Mouse (Mus musculus): ENCODE measurements around the gene Cpn2.

- TF ChIP-seq CTCF (IDR thresholded peaks at IDR 0.05), result no peak
- TF ChIP-seq EP300 (IDR thresholded peaks at IDR 0.05), result no peak
These were observed 4.0 kb upstream of the Cpn2 start for GRCm38 (mm10) chr16:30271223-30271761.

All from lung, postnatal 0 days (tissue).